Mouse (Mus musculus): Measurements from ENCODE around the gene E130116L18Rik.
"Not testable (repeated sequence)": the region's sequence is repeated elsewhere in the genome, so short reads cannot be mapped to it uniquely, and the experiment has no call there.

Gene E130116L18Rik

DNA sequence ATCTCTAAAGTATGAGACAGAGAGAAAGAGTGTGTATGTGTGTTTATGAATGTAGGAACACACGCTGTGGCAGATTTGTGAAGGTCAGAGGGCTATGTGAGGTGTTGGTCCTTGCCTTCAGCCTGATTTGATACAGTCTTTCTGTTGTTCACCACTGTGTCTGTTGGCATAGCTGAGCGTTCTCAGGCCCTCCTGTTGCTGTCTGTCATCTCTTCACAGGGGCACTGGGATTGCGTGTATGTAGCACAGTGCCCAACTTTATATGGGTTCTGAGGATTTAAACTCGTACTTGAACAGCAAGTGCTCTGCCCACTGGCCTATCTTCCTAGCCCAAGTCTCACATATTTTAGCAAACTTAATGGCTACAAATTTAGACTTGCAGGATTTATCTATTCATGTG lies 39.4 kb downstream of the E130116L18Rik start:
- DNase-seq (ENCODE audit: low spot score in 2 of 2), result no peak

DNA sequence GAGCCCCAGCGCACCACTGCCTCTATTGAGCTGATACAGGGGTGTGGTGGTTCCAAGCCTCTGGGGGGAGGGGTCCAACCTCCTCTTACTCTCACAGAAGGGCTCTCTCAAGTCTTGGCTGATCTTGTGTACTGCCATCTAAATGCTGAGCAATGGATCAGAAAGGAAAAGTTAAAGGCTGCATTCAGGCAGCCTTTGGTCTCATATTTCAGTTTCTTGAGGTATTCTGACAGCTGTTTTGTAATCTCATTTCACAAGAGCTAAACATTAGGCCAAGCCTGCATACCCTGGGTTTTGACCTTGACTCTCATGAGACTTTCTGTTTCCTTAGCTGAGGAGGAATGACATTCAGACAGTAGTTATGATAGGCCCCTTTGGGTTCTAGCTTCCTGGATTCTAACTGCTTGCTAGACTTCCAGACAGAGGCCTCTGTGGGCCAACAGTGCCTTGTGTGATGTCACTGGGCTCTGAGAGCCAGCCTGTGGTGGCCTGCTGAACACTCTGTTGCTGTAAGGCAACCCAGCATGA lies 41.9 kb downstream of the E130116L18Rik start, which contains the start of gene Galntl5:
Gene Galntl5, plus strand, starts transcription at position 457 of the 528 bp plus-strand sequence.
- no peak for DNase-seq (ENCODE audit: low spot score in 2 of 2)

DNA sequence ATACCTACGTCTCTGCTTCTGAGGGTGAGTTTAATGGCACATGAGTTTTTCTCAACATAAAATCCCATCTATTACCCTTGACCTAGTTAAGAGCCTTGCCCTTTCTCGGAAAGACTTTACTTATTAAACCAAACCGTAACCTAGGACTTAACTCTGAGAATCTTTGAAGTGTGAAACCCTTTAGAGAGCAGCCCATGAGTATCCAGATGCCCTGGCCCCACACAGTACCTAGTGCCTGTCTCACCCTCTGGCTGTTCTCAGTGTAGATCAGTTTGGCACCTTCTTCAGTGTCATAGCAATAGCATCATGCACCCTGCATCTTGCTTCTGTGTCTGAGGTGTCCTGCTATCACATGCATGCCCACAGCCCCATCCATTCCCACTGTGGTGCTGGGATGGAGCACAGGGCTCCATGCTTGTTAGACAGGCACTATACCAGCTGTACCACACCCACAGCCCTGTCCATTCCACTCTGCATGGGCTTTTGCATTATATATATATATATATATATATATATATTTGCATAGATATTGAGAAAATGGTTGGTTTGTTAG lies 42.9 kb downstream of the E130116L18Rik start:
- DNase-seq (ENCODE audit: low spot score in 2 of 2), result no peak

DNA sequence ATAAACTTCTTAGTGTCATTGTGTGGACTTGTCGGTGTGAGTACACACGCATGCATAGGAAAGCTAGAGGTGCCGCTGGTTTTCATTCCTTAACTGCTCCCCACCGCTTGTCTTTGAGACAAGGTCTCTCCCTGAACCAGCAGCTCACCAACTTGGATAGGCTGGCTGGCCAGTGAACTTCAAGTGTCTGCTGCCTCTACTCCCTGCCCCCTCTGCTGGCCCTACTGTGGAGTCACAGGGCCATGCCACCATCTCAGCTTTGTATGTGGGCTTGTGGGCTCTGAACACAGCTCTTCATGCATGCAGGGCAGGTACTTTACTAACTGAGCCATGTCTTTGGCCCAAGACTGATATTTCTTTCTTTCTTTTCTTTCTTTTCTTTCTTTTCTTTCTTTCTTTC lies 43.7 kb downstream of the E130116L18Rik start:
- DNase-seq (ENCODE audit: low spot score in 2 of 2), result no peak

DNA sequence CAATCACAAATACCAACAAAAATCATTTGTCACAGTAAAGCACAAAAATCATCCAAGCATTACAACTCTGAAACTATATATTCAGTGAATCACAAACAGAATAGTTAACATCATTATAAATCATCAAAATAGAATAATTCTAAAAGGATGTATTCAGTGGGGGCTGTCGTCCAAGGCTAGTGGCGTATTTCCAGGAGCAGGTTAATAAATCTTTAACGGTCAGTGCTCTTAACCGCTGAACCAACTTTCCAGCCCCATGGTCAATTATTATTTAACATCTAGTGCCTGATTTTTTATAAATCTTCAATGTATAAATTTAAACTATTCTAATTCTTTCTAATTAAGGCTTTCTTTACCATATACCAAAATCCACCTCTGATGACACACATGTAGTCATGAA lies 44.4 kb downstream of the E130116L18Rik start:
- DNase-seq (ENCODE audit: low spot score in 2 of 2), result not testable (repeated sequence)

DNA sequence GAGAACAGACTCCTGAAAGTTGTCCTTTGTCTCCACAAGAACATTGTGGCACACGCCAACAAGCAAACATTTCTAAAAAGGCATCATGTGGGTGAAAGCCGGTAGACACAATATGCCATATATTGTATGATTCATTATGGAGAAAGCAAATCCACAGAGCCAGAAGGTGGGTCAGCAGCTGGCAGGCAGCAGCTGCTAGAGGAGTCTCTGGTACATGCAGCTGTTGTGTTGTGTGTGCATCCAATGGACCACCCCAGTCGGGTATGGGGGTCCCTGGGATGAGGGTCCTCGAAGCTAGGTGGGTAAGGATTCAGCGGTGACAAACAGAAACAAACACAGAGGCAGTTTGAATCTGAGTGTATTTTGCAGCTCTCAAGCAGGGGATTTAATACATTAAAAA lies 45.0 kb downstream of the E130116L18Rik start:
- DNase-seq (ENCODE audit: low spot score in 2 of 2), result not testable (repeated sequence)
